Mouse (Mus musculus) limb, embryonic 11.5 days (tissue): ENCODE results near the gene Foxred1. TPM values are rescaled to one million over a fixed set of nuclear protein-coding genes. Genes with fewer than 3 reads are reported as not detected.

Experiments
- ATAC-seq: fragments of 200-750 bp; cut with Nextera tagmentation; 2 replicates; pipeline ENCODE4 v1.8.0; 2017; ENCODE audit warnings: low read depth; ENCODE audit not compliant: insufficient number of reproducible peaks, low FRiP score, low TSS enrichment
- DNase-seq: peaks from one replicate; pipeline ENCODE4 v3.0.0-alpha.2; 2015; ENCODE audit warnings: low spot score
- H3K27ac ChIP-seq: fragments of 300-500 bp; sonication (generic); replicated peaks from 2 replicates; pipeline ENCODE4 v1.5.1; 2014; ENCODE audit warnings: low read depth, mild to moderate bottlenecking, low read length
- H3K27me3 ChIP-seq: fragments of 300-500 bp; sonication (generic); 2 replicates; pipeline ENCODE4 v1.6.1; 2014; ENCODE audit warnings: mild to moderate bottlenecking, low read length, mixed read lengths; ENCODE audit not compliant: control insufficient read depth, insufficient read depth
- H3K36me3 ChIP-seq: fragments of 300-500 bp; sonication (generic); 2 replicates; pipeline ENCODE4 v1.6.1; 2014; ENCODE audit warnings: mild to moderate bottlenecking, low read length, moderate library complexity, mixed read lengths; ENCODE audit not compliant: control insufficient read depth, insufficient read depth
- H3K4me1 ChIP-seq: fragments of 300-500 bp; sonication (generic); 2 replicates; pipeline ENCODE4 v1.6.1; 2014; ENCODE audit warnings: low read length, mixed read lengths; ENCODE audit not compliant: control insufficient read depth, insufficient read depth
- H3K4me2 ChIP-seq: fragments of 300-500 bp; sonication (generic); 2 replicates; pipeline ENCODE4 v1.6.1; 2014; ENCODE audit warnings: low read depth, mild to moderate bottlenecking, moderate library complexity; ENCODE audit not compliant: severe bottlenecking
- H3K4me3 ChIP-seq: fragments of 300-500 bp; sonication (generic); 2 replicates; pipeline ENCODE4 v1.5.1; 2014; ENCODE audit warnings: low read depth, low read length
- H3K9ac ChIP-seq: fragments of 300-500 bp; sonication (generic); 2 replicates; pipeline ENCODE4 v1.6.1; 2014; ENCODE audit warnings: mild to moderate bottlenecking, low read length
- H3K9me3 ChIP-seq: fragments of 300-500 bp; sonication (generic); 2 replicates; pipeline ENCODE4 v1.6.1; 2016; ENCODE audit warnings: low read length; ENCODE audit not compliant: control insufficient read depth
- WGBS: fragments of 180-500 bp; shearing (Covaris S2); extraction: QIAGEN DNeasy Blood & Tissue Kit; methylation state at CpG from one replicate; pipeline ENCODE4 v1.1.7; 2014; 5-methylcytosine and 5-hydroxymethylcytosine counted together
- polyA plus RNA-seq: library from polyadenylated mRNA; unstranded; fragments of >200 nt; fragmentation: Nextera tagmentation; extraction: Ambion mirVana; gene quantifications from 2 replicates; pipeline ENCODE4 v1.2.1, GENCODE M21; 2014

The Foxred1 gene
- polyA plus RNA-seq, 1 experiment from 2014 or later: 35.7 TPM

- ATAC-seq: no peak
- Histone ChIP-seq H3K9me3 (no peaks in the 10 kb centered on the region), H3K4me3 (no peak overlapping the region), H3K4me1 (no peaks in the 10 kb centered on the region), H3K27ac (no peak overlapping the region), H3K4me2 (no peak overlapping the region), H3K9ac (no peak overlapping the region), H3K36me3 (peaks cover 3% of the 10 kb centered on the region; the same call in 1 of the 2 replicates), H3K27me3 (no peaks in the 10 kb centered on the region)
- no peak for DNase-seq
- WGBS: 75% methylated on average over 5 of the region's 5 CpGs
These were observed 27.5 kb downstream of the Foxred1 start for GRCm38 (mm10) chr9:35183359-35183758.

DNA sequence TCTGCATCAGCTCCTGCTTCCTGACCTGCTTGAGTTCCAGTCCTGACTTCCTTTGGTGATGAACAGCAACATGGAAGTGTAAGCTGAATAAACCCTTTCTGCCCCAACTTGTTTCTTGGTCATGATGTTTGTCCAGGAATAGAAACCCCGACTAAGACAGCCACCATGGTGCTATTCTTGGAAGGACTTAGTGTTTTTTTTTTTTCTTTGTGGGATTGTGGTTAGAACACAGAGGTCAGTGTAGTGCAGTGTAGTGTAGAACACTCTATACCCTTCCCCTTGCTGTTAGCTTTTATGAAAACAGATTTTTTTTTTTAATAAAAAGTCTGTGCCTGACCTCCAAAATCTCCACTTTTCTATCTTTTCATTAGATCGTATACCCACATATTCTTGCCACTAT is 28.0 kb downstream of the Foxred1 start:
- WGBS: 89% methylated on average over 2 of the region's 2 CpGs

GRCm38 (mm10) chr9:35176124-35176659 is 34.7 kb downstream of the Foxred1 start:
- no peaks in the 10 kb centered on the region for H3K4me1 ChIP-seq
- no peaks in the 10 kb centered on the region for H3K27me3 ChIP-seq
- peak overlapping the region; percentile 64; the same call in 1 of the 2 replicates for H3K4me3 ChIP-seq
- no peak overlapping the region; the same call in 1 of the 2 replicates for H3K27ac ChIP-seq
- DNase-seq (no peak), ATAC-seq (peak; percentile 27; the same call in 1 of the 2 replicates)
- no peaks in the 10 kb centered on the region for H3K36me3 ChIP-seq
- H3K9me3 ChIP-seq: no peaks in the 10 kb centered on the region
- WGBS: 52% methylated on average over 14 of the region's 14 CpGs
- no peak overlapping the region for H3K9ac ChIP-seq
- peak overlapping the region; percentile 58 for H3K4me2 ChIP-seq

More for the DNA sequence above, 28.0 kb downstream of the Foxred1 start:
- Histone ChIP-seq H3K36me3 (peaks cover 3% of the 10 kb centered on the region; the same call in 1 of the 2 replicates), H3K4me2 (no peak overlapping the region), H3K9me3 (no peaks in the 10 kb centered on the region), H3K9ac (no peak overlapping the region), H3K4me3 (no peak overlapping the region), H3K27ac (no peak overlapping the region), H3K4me1 (no peaks in the 10 kb centered on the region), H3K27me3 (no peaks in the 10 kb centered on the region)
- DNase-seq (no peak), ATAC-seq (no peak)

GRCm38 (mm10) chr9:35175251-35176123 is 35.4 kb downstream of the Foxred1 start, which contains the start of gene Dcps:
Dcps (minus strand) TSS chr9:35176061.
- Histone ChIP-seq H3K27me3 (no peaks in the 10 kb centered on the region), H3K27ac (peak within 1 kb of the TSS; percentile 56; the same call in 1 of the 2 replicates), H3K9me3 (no peaks in the 10 kb centered on the region), H3K36me3 (no peaks in the 10 kb centered on the region; the same call in 1 of the 2 replicates), H3K4me3 (peak within 1 kb of the TSS; percentile 64), H3K4me2 (peak within 1 kb of the TSS; percentile 58), H3K9ac (peak within 1 kb of the TSS; percentile 70), H3K4me1 (no peaks in the 10 kb centered on the region)
- DNase-seq (peak; percentile 96), ATAC-seq (peak; percentile 94)
- WGBS: under 1% methylated on average over 38 of the region's 38 CpGs

DNA sequence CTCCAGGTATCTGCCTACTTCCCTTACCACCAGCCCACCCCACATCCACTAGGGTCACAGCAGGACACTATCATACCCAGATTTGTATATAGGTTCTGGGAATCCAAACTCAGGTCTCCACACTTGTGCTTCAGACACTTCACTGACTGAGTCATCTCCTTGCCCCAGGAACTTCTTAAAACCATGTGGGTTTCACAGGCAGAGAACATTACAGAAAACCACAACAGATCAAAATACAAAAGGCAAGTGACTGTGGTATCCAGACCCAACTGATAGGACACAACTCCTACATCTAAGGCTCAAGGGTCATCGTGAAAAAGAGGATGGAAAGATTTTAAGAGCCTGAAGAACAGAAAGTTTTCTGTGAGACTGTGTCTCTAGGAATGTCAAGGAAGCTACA is 37.5 kb downstream of the Foxred1 start:
- H3K36me3 ChIP-seq: no peaks in the 10 kb centered on the region; the same call in 1 of the 2 replicates
- no peak overlapping the region for H3K9ac ChIP-seq
- no peak overlapping the region for H3K27ac ChIP-seq
- H3K9me3 ChIP-seq: no peaks in the 10 kb centered on the region
- H3K27me3 ChIP-seq: no peaks in the 10 kb centered on the region
- no peaks in the 10 kb centered on the region for H3K4me1 ChIP-seq
- no peak for ATAC-seq
- H3K4me3 ChIP-seq: no peak overlapping the region
- 85% methylated on average over 1 of the region's 1 CpGs for WGBS
- DNase-seq: no peak
- no peak overlapping the region for H3K4me2 ChIP-seq

- Histone ChIP-seq H3K4me1 (no peaks in the 10 kb centered on the region), H3K36me3 (no peaks in the 10 kb centered on the region; the same call in 1 of the 2 replicates), H3K9ac (no peak overlapping the region), H3K27me3 (no peaks in the 10 kb centered on the region), H3K4me2 (no peak overlapping the region), H3K9me3 (no peaks in the 10 kb centered on the region), H3K27ac (no peak overlapping the region), H3K4me3 (no peak overlapping the region)
- WGBS: 91% methylated on average over 7 of the region's 7 CpGs
- ATAC-seq (no peak), DNase-seq (no peak)
These were observed 40.8 kb downstream of the Foxred1 start for GRCm38 (mm10) chr9:35170071-35170470.

- Histone ChIP-seq H3K9me3 (no peaks in the 10 kb centered on the region), H3K4me3 (no peak overlapping the region), H3K4me1 (no peaks in the 10 kb centered on the region), H3K36me3 (no peaks in the 10 kb centered on the region; the same call in 1 of the 2 replicates), H3K27me3 (no peaks in the 10 kb centered on the region), H3K4me2 (no peak overlapping the region), H3K27ac (no peak overlapping the region), H3K9ac (no peak overlapping the region)
- WGBS: 77% methylated on average over 9 of the region's 9 CpGs
- DNase-seq: no peak
- no peak for ATAC-seq
These were observed 43.8 kb downstream of the Foxred1 start for GRCm38 (mm10) chr9:35166798-35167635.
